Mouse (Mus musculus) intestine, embryonic 16.5 days (tissue): ENCODE results near the gene Epo. TPM values are rescaled to one million over a fixed set of nuclear protein-coding genes. Genes with fewer than 3 reads are reported as not detected.

Experiments
- microRNA-seq: library from miRNA; unstranded; fragments of <30 nt; microRNA quantifications from one replicate; pipeline ENCODE4, GENCODE M21; 2016
- polyA plus RNA-seq: library from polyadenylated mRNA; unstranded; fragments of >200 nt; fragmentation: Nextera tagmentation; extraction: Ambion mirVana; gene quantifications from 2 replicates; pipeline ENCODE4 v1.2.1, GENCODE M21; 2015

The Epo gene
- polyA plus RNA-seq, 1 experiment from 2014 or later, result 0.20 TPM

Small RNAs within 50 kb of the gene (microRNA-seq; reads per million reads assigned to microRNA genes)
- 0.91 reads per million for gene Mir6418

Other genes with a start within 250 kb of the Epo start
- 9.0 and 9.3 TPM in 2 replicates for gene Ache, start 245.7 kb downstream of the Epo start, polyA plus RNA-seq
- 9.5 and 10.7 TPM in 2 replicates for gene Ufsp1, start 238.6 kb downstream of the Epo start, polyA plus RNA-seq
- gene Srrt, start 225.6 kb downstream of the Epo start, polyA plus RNA-seq, result 106 and 113 TPM in 2 replicates
- gene Trip6, start 218.8 kb downstream of the Epo start, polyA plus RNA-seq, result 61.2 and 68.0 TPM in 2 replicates
- gene Slc12a9, start 199.6 kb downstream of the Epo start, polyA plus RNA-seq, result 14.7 and 15.7 TPM in 2 replicates
- gene Ephb4, start 183.1 kb downstream of the Epo start, polyA plus RNA-seq, result 29.9 and 31.2 TPM in 2 replicates
- gene Zan, start 56.2 kb downstream of the Epo start, polyA plus RNA-seq, result 0.89 and 0.92 TPM in 2 replicates
- 58.6 and 62.1 TPM in 2 replicates for gene Pop7, start 30.7 kb downstream of the Epo start, polyA plus RNA-seq
- 7.4 and 7.8 TPM in 2 replicates for gene Gigyf1, start 14.7 kb downstream of the Epo start, polyA plus RNA-seq
- gene Gnb2, start 268 bp upstream of the Epo start, polyA plus RNA-seq, result 354 and 363 TPM in 2 replicates
- 4.4 TPM in 2 replicates for gene Actl6b, start 20.3 kb upstream of the Epo start, polyA plus RNA-seq
- 1.1 and 1.3 TPM in 2 replicates for gene Tfr2, start 36.6 kb upstream of the Epo start, polyA plus RNA-seq
- 25.2 and 28.1 TPM in 2 replicates for gene Mospd3, start 67.8 kb upstream of the Epo start, polyA plus RNA-seq
- 115 and 127 TPM in 2 replicates for gene Pcolce, start 80.5 kb upstream of the Epo start, polyA plus RNA-seq
- 0.26 and 0.37 TPM in 2 replicates for gene Fbxo24, start 95.8 kb upstream of the Epo start, polyA plus RNA-seq
- 34.5 and 37.8 TPM in 2 replicates for gene Lrch4, start 95.9 kb upstream of the Epo start, polyA plus RNA-seq
- gene Gm20605, start 95.9 kb upstream of the Epo start, polyA plus RNA-seq, result 10.8 and 12.2 TPM in 2 replicates
- gene Sap25, start 108.1 kb upstream of the Epo start, polyA plus RNA-seq, result 6.4 and 8.1 TPM in 2 replicates
- 0.23 and 0.27 TPM in 2 replicates for gene Irs3, start 112.5 kb upstream of the Epo start, polyA plus RNA-seq
- 18.6 and 19.8 TPM in 2 replicates for gene Agfg2, start 151.5 kb upstream of the Epo start, polyA plus RNA-seq
- gene Nyap1, start 208.4 kb upstream of the Epo start, polyA plus RNA-seq, result 2.2 and 2.3 TPM in 2 replicates
- 116 and 122 TPM in 2 replicates for gene Tsc22d4, start 212.5 kb upstream of the Epo start, polyA plus RNA-seq
- 19.3 and 19.8 TPM in 2 replicates for gene Ppp1r35, start 245.6 kb upstream of the Epo start, polyA plus RNA-seq